Mouse (Mus musculus) embryonic facial prominence, embryonic 13.5 days (tissue): ENCODE data around the gene Pabpc5. TPM values are rescaled to one million over a fixed set of nuclear protein-coding genes. Genes with fewer than 3 reads are reported as not detected.

ENCODE experiments used
- ATAC-seq: fragments of 200-750 bp; cut with Nextera tagmentation; 2 replicates; pipeline ENCODE4 v1.8.0; 2017; ENCODE audit warnings: low read depth; ENCODE audit not compliant: insufficient number of reproducible peaks, insufficient read depth, low FRiP score, low TSS enrichment
- H3K27ac ChIP-seq: fragments of 300-500 bp; sonication (generic); 2 replicates; pipeline ENCODE4 v1.5.1; 2015; ENCODE audit warnings: moderate library complexity, mild to moderate bottlenecking, inconsistent platforms
- H3K27me3 ChIP-seq: fragments of 300-500 bp; sonication (generic); 2 replicates; pipeline ENCODE4 v1.6.1; 2015; ENCODE audit warnings: mild to moderate bottlenecking, inconsistent platforms
- H3K36me3 ChIP-seq: fragments of 300-500 bp; sonication (generic); 2 replicates; pipeline ENCODE4 v1.6.1; 2015; ENCODE audit warnings: mild to moderate bottlenecking, inconsistent platforms
- H3K4me1 ChIP-seq: fragments of 300-500 bp; sonication (generic); 2 replicates; pipeline ENCODE4 v1.6.1; 2015; ENCODE audit warnings: inconsistent platforms
- H3K4me2 ChIP-seq: fragments of 300-500 bp; sonication (generic); 2 replicates; pipeline ENCODE4 v1.6.1; 2015; ENCODE audit warnings: moderate library complexity, mild to moderate bottlenecking, inconsistent platforms
- H3K4me3 ChIP-seq: fragments of 300-500 bp; sonication (generic); 2 replicates; pipeline ENCODE4 v1.5.1; 2015; ENCODE audit warnings: mild to moderate bottlenecking, inconsistent platforms
- H3K9ac ChIP-seq: fragments of 300-500 bp; sonication (generic); 2 replicates; pipeline ENCODE4 v1.6.1; 2015; ENCODE audit warnings: mild to moderate bottlenecking, inconsistent platforms
- H3K9me3 ChIP-seq: fragments of 300-500 bp; sonication (generic); 2 replicates; pipeline ENCODE4 v1.6.1; 2016; ENCODE audit warnings: inconsistent platforms
- WGBS: fragments of 180-500 bp; shearing (Covaris S2); methylation state at CpG from one replicate; pipeline ENCODE4 v1.1.7; 2015; ENCODE audit warnings: mixed read lengths; 5-methylcytosine and 5-hydroxymethylcytosine counted together
- polyA plus RNA-seq: library from polyadenylated mRNA; unstranded; fragments of >200 nt; fragmentation: Nextera tagmentation; extraction: Ambion mirVana; gene quantifications from 2 replicates; pipeline ENCODE4 v1.2.1, GENCODE M21; 2015

Gene Pabpc5
- polyA plus RNA-seq = 0.27 and 0.39 TPM in 2 replicates

DNA sequence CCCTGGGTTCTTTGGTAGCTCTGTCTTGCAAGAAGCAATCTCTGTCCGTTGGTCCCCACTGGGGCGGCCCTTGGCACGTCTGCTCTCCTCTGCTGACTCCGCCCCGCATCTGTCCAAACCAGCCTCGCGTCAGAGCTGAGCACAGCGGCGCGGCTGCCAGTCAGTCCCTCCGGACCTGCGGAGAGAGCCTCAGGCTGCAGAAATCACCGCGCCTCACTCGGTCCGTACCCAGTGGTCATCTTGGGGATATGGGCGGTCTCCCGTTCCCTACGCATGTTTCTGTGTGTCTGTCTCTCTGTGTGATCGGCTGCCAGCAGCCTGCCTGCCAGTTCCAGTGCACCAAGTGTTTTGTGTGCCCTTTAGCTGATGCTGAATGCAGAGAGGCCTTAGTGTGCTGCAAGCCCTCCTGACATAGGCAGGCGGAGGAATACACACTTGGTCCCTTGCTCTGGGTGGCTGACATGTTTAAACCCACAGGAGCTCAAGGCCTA is at the start of gene Pabpc5:
Pabpc5 (plus strand) TSS at position 116 of the 491 bp plus-strand sequence.
- ATAC-seq = peak; percentile 79; the same call in 1 of the 2 replicates
- Histone ChIP-seq H3K4me3 (peak within 1 kb of the TSS; percentile 46), H3K9me3 (no peaks in the 10 kb centered on the region), H3K4me2 (peak within 1 kb of the TSS; percentile 56), H3K36me3 (no peaks in the 10 kb centered on the region), H3K27me3 (no peaks in the 10 kb centered on the region), H3K9ac (peak within 1 kb of the TSS; percentile 71), H3K27ac (peak within 1 kb of the TSS; percentile 64), H3K4me1 (no peaks in the 10 kb centered on the region)
- WGBS = 9% methylated on average over 21 of the region's 21 CpGs

DNA sequence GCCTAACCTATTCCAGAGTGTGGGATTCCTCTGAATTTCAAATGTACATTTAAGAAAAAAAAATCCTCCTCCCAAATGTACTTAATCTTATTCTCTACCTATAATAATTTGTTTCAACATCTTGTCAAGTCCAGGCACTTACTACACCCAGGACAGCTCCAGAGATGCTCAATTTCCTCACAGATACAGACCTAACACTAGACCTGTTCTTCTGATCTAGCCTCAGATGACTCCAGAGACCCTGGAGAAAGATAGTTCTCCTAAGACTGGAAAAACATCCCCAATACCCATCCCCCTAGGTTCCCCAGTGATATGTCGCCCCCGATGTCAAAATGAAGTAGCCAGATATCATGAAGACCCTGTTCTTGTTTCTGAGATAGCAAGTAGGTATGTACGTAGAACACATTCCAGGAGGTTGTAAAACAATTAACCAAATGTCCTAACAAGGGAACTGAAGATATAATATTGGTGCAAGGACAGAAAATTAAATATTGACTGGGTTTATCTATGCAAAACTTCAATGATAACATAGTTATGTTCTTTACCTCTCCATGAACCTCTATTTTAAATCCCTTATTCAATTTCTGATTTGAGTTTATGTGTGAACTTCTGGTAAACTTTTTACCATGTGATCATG is 39.9 kb upstream of the Pabpc5 start:
- Histone ChIP-seq H3K36me3 (no peaks in the 10 kb centered on the region), H3K4me1 (no peaks in the 10 kb centered on the region), H3K9me3 (no peaks in the 10 kb centered on the region), H3K27ac (no peak overlapping the region), H3K4me3 (no peak overlapping the region), H3K27me3 (no peaks in the 10 kb centered on the region), H3K4me2 (no peak overlapping the region), H3K9ac (no peak overlapping the region)
- no peak for ATAC-seq
- WGBS = 87% methylated on average over 3 of the region's 3 CpGs

DNA sequence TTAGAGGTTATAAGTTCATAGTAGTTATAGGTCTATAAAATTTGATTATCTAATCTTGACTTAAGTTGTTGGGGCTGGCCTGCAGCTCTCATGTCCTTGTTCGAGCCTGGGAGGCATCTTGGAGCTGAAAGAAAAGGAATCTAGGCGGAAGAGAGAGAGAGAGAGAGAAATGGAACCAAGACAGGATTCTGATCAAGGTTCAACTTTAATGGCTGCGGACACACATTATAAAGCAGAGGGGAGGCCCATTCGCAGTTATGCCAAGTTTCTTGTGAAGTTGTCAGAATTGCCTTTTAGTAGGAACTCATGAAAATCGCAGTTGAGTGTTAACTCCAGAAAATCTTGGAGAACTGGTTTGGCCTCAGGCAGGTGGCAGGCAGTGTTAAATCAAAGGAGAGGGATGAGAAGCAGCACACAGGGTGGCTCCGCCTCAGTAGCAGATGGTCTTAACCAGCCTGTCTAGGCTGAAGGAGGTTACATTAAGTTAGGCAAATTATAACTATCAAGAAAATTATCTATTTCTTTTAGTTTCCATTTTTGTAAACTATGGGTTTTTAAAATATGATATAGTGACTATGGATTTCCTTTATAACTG is 38.6 kb upstream of the Pabpc5 start:
- Histone ChIP-seq H3K9me3 (no peaks in the 10 kb centered on the region), H3K36me3 (no peaks in the 10 kb centered on the region), H3K9ac (no peak overlapping the region), H3K4me2 (no peak overlapping the region), H3K27ac (no peak overlapping the region), H3K4me3 (no peak overlapping the region), H3K4me1 (no peaks in the 10 kb centered on the region), H3K27me3 (no peaks in the 10 kb centered on the region)
- 71% methylated on average over 6 of the region's 6 CpGs for WGBS
- ATAC-seq = no peak

- Histone ChIP-seq H3K36me3 (no peaks in the 10 kb centered on the region), H3K4me2 (peak overlapping the region; percentile 56), H3K27me3 (no peaks in the 10 kb centered on the region), H3K4me1 (no peaks in the 10 kb centered on the region), H3K9ac (no peak overlapping the region), H3K4me3 (peak overlapping the region; percentile 46), H3K27ac (no peak overlapping the region), H3K9me3 (no peaks in the 10 kb centered on the region)
- 76% methylated on average over 5 of the region's 5 CpGs for WGBS
- no peak for ATAC-seq
Measured at GRCm38 (mm10) chrX:119927852-119928251, 856 bp downstream of the Pabpc5 start.
